Mouse (Mus musculus) central nervous system, embryonic 11.5 days (tissue): Measurements from ENCODE around the gene Ccno. TPM values are rescaled to one million over a fixed set of nuclear protein-coding genes. Genes with fewer than 3 reads are reported as not detected.

Source experiments
- polyA plus RNA-seq: library from polyadenylated mRNA; depleted of rRNA; stranded (reverse); fragments of >200 nt; gene quantifications from 2 replicates; pipeline ENCODE4 v1.2.3, GENCODE M21; 2012; rRNA removed

The Ccno gene
- polyA plus RNA-seq: 2.4 and 5.5 TPM in 2 replicates

DNA sequence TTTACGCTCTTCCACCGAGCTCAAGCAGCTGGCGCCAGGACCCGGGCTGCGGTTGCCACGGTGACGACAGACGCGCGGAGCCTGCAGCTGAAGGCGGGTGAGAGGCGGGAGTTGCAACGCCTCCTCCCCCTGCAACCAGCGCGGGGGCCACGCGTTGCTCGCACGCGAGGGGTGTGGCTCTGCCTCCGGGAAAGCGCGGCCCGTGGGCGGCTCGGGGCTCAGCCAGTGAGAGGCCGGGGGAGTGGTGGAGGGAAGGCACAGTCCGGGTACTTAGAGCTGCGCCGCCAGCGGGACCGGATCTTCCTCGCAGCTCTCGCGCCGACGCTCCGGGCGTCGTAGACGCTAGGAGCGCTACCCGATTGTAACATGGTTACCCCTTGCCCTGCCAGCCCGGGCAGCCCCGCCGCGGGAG, at the start of gene Ccno:
Gene Ccno (plus strand): TSS at position 271 of the 412 bp plus-strand sequence.

DNA sequence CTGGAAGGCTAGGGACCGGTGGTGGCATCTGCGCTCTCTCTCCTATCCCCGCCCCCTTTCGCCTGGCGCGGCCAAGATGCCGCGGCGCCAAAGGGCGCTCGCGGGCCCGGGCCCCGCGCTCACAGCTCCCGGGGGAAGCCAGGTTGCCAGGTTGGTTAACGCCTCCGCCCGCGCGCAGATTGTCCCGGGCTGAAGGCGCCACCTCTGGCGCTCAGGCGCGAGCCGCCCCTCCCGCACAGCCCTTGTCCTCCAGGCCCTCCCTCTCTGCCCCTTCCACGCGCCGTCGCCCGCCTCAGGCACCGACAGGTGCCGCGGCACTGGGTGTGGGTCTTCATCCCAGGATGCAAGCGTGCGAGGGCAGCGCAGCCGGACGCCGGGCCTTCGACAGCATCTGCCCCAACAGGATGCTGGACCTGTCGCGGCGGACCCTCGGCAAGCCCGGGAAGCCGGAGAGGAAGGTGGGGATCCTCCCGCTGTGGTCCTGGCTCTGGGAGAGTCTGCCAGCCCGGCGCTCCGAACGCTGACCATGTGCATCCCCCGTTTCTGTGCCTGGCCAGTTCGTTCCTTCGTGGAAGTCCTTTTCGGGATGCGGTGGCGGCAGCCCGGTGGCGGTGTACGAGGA, 6.0 kb downstream of the Ccno start, which contains the start of gene Mcidas:
Gene Mcidas (plus strand): TSS at position 315 of the 622 bp plus-strand sequence.

DNA sequence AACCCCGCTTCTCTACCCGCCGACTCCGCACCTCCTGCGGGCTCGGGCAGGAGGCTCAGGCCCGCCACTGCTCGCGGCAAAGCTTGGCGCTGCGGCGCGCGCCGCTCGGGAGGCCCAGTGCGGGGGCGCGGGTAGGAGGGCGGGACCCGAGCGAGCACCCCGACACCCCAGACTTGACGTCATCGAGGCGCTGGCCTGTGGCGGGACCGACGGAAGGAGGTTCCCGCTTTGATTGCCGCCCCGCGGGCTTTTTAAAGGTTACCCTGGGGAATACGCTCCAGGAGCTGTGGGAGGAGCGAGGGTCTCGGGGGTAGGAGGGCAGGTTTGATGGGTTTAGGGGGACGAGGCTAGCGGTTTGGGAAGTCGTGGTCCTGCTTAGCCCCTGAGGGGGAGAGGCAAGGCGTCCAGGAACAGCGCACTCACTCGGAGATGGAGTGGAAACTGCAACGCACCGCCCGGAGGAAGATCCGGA, 47.4 kb downstream of the Ccno start, which contains the start of gene Cdc20b:
Gene Cdc20b (plus strand): TSS at position 162 of the 472 bp plus-strand sequence.

Other genes with a start within 250 kb of the Ccno start
- 10.7 and 18.3 TPM in 2 replicates for gene Plpp1, start 187.0 kb upstream of the Ccno start, polyA plus RNA-seq
- 80.2 and 82.8 TPM in 2 replicates for gene Mtrex, start 60.4 kb upstream of the Ccno start, polyA plus RNA-seq
- 17.5 and 25.6 TPM in 2 replicates for gene Dhx29, start 60.3 kb upstream of the Ccno start, polyA plus RNA-seq
- gene Mcidas, start 6.0 kb downstream of the Ccno start, polyA plus RNA-seq: 0.93 and 2.2 TPM in 2 replicates
- 0.58 and 1.5 TPM in 2 replicates for gene Cdc20b, start 47.3 kb downstream of the Ccno start, polyA plus RNA-seq
- gene Gpx8, start 58.6 kb downstream of the Ccno start, polyA plus RNA-seq: 75.5 and 79.6 TPM in 2 replicates
- gene Gzma, start 113.2 kb downstream of the Ccno start, polyA plus RNA-seq: not detected in 2 replicates
- gene Esm1, start 221.9 kb downstream of the Ccno start, polyA plus RNA-seq: 0.91 and 1.3 TPM in 2 replicates
- gene Gzmk, start 238.1 kb downstream of the Ccno start, polyA plus RNA-seq: not detected in 2 replicates